Mouse (Mus musculus): ENCODE data around the gene Slc25a51. TPM values are rescaled to one million over a fixed set of nuclear protein-coding genes. Genes with fewer than 3 reads are reported as not detected.

The Slc25a51 gene
- total and polyA plus RNA-seq, 2 experiments from 2014 or later = 69.7 to 132 TPM

DNA sequence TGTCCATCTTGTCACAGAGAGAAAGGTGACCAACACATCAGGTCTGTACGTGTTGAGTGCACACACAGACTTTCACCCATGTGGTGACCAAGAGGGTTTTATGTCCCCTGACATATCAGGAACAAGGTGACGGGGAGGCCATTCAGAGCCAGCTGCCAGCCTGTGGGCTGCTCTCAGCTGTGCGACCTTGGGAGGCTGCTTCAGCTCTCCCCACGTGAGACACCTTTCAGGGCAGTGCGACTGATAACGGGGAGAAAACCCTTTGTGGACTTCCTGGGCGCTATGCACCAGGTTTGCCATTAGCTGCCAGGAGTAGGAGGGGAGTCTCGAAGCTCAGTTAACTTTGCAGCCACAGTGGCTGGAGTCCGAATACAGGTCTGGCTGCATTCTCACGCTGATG lies 14.1 kb upstream of the Slc25a51 start:
- Histone ChIP-seq H3K36me3 (ENCODE audit: insufficient read depth, low read length) (no peaks in the 10 kb centered on the region), H3K4me3 (ENCODE audit: low read depth, low read length) (no peak overlapping the region), H3K9ac (replicated peaks; ENCODE audit: low read length, poor library complexity, severe bottlenecking) (no peak overlapping the region), H3K27ac (ENCODE audit: low read depth, low read length) (no peak overlapping the region), H3K4me1 (ENCODE audit: insufficient read depth, low read length) (peaks cover 3% of the 10 kb centered on the region), H3K9me3 (ENCODE audit: low read length) (no peaks in the 10 kb centered on the region), H3K27me3 (ENCODE audit: insufficient read depth, low read length) (no peaks in the 10 kb centered on the region), H3K4me2 (ENCODE audit: low read depth, low read length, poor library complexity, severe bottlenecking) (no peak overlapping the region)
- 90% methylated on average over 10 of the region's 10 CpGs for WGBS
- no peak for DNase-seq (ENCODE audit: low spot score)
- no peak for TF ChIP-seq CTCF (IDR thresholded peaks at IDR 0.05)
- no peak for ATAC-seq (ENCODE audit: low FRiP score)

- no peak for TF ChIP-seq CTCF (IDR thresholded peaks at IDR 0.05)
- DNase-seq (ENCODE audit: low spot score) (no peak), ATAC-seq (ENCODE audit: low FRiP score) (no peak)
- no peaks in the 10 kb centered on the region; the same call in 1 of the 2 replicates for H3K4me1 ChIP-seq (ENCODE audit: insufficient read depth, low read length)
- H3K4me2 ChIP-seq (ENCODE audit: low read depth, low read length, poor library complexity, severe bottlenecking) = no peak overlapping the region
- H3K9ac ChIP-seq (replicated peaks; ENCODE audit: low read length, poor library complexity, severe bottlenecking) = no peak overlapping the region
- H3K36me3 ChIP-seq (ENCODE audit: insufficient read depth, low read length) = no peaks in the 10 kb centered on the region
- 68% methylated on average over 11 of the region's 11 CpGs for WGBS
- H3K4me3 ChIP-seq (ENCODE audit: low read depth, low read length) = no peak overlapping the region
- no peak overlapping the region for H3K27ac ChIP-seq (ENCODE audit: low read depth, low read length)
- H3K27me3 ChIP-seq (ENCODE audit: insufficient read depth, low read length) = no peaks in the 10 kb centered on the region
- no peaks in the 10 kb centered on the region for H3K9me3 ChIP-seq (ENCODE audit: low read length)
These were observed 13.1 kb upstream of the Slc25a51 start for GRCm38 (mm10) chr4:45421519-45422260.

DNA sequence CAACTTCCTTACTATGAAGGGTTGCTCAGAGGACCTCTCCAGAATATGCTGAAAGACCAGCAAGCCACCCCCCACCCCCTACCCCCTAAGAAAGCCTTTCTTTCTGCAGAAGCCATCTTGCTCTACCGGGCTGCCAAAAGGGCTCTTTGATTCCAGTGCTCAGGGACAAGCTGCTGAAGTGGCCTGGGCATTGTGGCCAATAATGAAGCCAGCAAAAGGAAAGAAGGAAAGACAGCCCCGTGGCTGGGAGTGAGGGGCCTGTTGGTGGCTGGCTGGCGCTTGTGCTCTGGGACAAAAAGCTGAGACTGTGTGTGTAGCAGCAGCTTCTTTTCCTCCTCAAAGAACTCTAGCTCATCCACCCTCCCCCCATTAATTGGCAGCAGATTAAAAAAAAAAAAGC lies 12.2 kb upstream of the Slc25a51 start:
- Histone ChIP-seq H3K27me3 (ENCODE audit: insufficient read depth, low read length) (no peaks in the 10 kb centered on the region), H3K9ac (replicated peaks; ENCODE audit: low read length, poor library complexity, severe bottlenecking) (no peak overlapping the region), H3K9me3 (ENCODE audit: low read length) (no peaks in the 10 kb centered on the region), H3K27ac (ENCODE audit: low read depth, low read length) (no peak overlapping the region), H3K4me2 (ENCODE audit: low read depth, low read length, poor library complexity, severe bottlenecking) (no peak overlapping the region), H3K4me3 (ENCODE audit: low read depth, low read length) (no peak overlapping the region), H3K36me3 (ENCODE audit: insufficient read depth, low read length) (no peaks in the 10 kb centered on the region), H3K4me1 (ENCODE audit: insufficient read depth, low read length) (no peaks in the 10 kb centered on the region)
- DNase-seq (ENCODE audit: low spot score) (peak; percentile 31), ATAC-seq (ENCODE audit: low FRiP score) (no peak)
- no peak for TF ChIP-seq CTCF (IDR thresholded peaks at IDR 0.05)
- 40% methylated on average over 3 of the region's 3 CpGs for WGBS

- H3K9ac ChIP-seq (replicated peaks; ENCODE audit: low read length, poor library complexity, severe bottlenecking) = no peak overlapping the region
- WGBS = 80% methylated on average over 4 of the region's 4 CpGs
- H3K27ac ChIP-seq (ENCODE audit: low read depth, low read length) = no peak overlapping the region
- no peaks in the 10 kb centered on the region for H3K27me3 ChIP-seq (ENCODE audit: insufficient read depth, low read length)
- H3K4me3 ChIP-seq (ENCODE audit: low read depth, low read length) = no peak overlapping the region
- H3K4me2 ChIP-seq (ENCODE audit: low read depth, low read length, poor library complexity, severe bottlenecking) = no peak overlapping the region
- DNase-seq (ENCODE audit: low spot score) (no peak), ATAC-seq (ENCODE audit: low FRiP score) (no peak)
- H3K36me3 ChIP-seq (ENCODE audit: insufficient read depth, low read length) = no peaks in the 10 kb centered on the region
- no peaks in the 10 kb centered on the region for H3K9me3 ChIP-seq (ENCODE audit: low read length)
- no peak for TF ChIP-seq CTCF (IDR thresholded peaks at IDR 0.05)
- H3K4me1 ChIP-seq (ENCODE audit: insufficient read depth, low read length) = no peaks in the 10 kb centered on the region
These were observed 10.5 kb upstream of the Slc25a51 start for GRCm38 (mm10) chr4:45419051-45419450.

DNA sequence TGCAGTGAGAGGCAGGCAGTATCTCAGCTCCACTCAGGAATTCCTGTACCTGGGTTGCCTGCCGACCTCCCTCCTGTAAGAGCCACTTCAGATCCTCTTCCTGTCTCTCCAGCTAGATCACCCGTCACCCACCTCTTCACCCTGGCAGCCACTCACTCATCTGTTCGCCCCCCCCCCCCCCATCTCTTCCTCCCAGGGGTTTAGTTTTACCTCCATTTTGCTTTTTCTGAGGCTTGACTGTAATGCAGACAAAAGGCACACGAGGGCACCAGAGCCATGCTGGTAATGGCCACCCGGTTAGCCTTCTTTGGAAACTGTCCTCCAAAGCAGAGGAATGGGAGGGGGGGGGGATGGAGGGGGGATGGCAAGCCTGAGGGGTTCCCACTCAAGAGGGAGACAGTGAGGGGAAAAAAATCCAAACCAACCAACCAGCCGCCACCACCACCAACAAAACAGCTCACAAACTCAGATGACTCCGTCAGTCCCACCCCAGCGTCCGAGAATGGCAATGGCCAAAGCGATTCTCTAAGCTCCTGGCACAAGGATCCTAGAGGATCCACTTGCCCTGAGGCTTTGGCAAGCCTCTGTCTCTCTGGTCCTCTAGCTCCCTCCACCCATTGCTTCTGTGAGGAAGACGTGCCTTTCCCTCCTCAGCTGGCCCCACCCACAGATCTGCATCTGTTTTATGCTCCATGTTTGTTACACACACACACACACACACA lies 9.8 kb upstream of the Slc25a51 start:
- WGBS = 13% methylated on average over 10 of the region's 11 CpGs
- Histone ChIP-seq H3K27ac (ENCODE audit: low read depth, low read length) (no peak overlapping the region), H3K4me1 (ENCODE audit: insufficient read depth, low read length) (no peaks in the 10 kb centered on the region), H3K9me3 (ENCODE audit: low read length) (no peaks in the 10 kb centered on the region), H3K9ac (replicated peaks; ENCODE audit: low read length, poor library complexity, severe bottlenecking) (no peak overlapping the region; the same call in 1 of the 2 replicates), H3K27me3 (ENCODE audit: insufficient read depth, low read length) (no peaks in the 10 kb centered on the region), H3K4me2 (ENCODE audit: low read depth, low read length, poor library complexity, severe bottlenecking) (peak overlapping the region; percentile 36), H3K36me3 (ENCODE audit: insufficient read depth, low read length) (no peaks in the 10 kb centered on the region), H3K4me3 (ENCODE audit: low read depth, low read length) (no peak overlapping the region)
- TF ChIP-seq CTCF (IDR thresholded peaks at IDR 0.05) = peak; percentile 88
- DNase-seq (ENCODE audit: low spot score) = peak; percentile 84
- ATAC-seq (ENCODE audit: low FRiP score) = peak; percentile 60

GRCm38 (mm10) chr4:45416314-45416713 lies 7.7 kb upstream of the Slc25a51 start:
- no peak for DNase-seq (ENCODE audit: low spot score)
- no peak overlapping the region for H3K4me3 ChIP-seq (ENCODE audit: low read depth, low read length)
- WGBS = 72% methylated on average over 7 of the region's 7 CpGs
- ATAC-seq (ENCODE audit: low FRiP score) = no peak
- no peaks in the 10 kb centered on the region for H3K36me3 ChIP-seq (ENCODE audit: insufficient read depth, low read length)
- H3K4me2 ChIP-seq (ENCODE audit: low read depth, low read length, poor library complexity, severe bottlenecking) = no peak overlapping the region
- H3K9ac ChIP-seq (replicated peaks; ENCODE audit: low read length, poor library complexity, severe bottlenecking) = no peak overlapping the region
- H3K27me3 ChIP-seq (ENCODE audit: insufficient read depth, low read length) = no peaks in the 10 kb centered on the region
- H3K9me3 ChIP-seq (ENCODE audit: low read length) = no peaks in the 10 kb centered on the region
- no peak for TF ChIP-seq CTCF (IDR thresholded peaks at IDR 0.05)
- no peaks in the 10 kb centered on the region for H3K4me1 ChIP-seq (ENCODE audit: insufficient read depth, low read length)
- H3K27ac ChIP-seq (ENCODE audit: low read depth, low read length) = no peak overlapping the region
